In the genomic region with DNA sequence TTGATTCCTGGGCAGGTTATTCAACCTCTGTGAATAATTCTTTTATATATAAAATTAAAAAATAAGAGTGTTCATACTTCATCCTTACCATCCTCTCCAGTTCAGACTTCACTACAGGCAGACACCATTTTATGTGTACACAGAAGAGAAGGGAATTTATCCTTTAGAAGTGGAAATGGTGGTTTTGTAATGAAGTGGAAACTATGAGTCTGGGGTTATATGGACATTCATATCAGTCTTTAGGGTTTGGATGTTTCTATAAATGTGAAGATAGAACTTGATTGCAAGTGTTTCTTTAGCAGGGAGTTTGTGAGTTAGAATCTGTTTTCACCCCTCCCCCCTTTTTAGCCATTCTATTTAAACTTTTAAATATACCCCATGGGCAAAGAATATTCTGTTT, we compare ENCODE assay signal across 9 mouse cellular contexts. TPM values are rescaled to one million over a fixed set of nuclear protein-coding genes. Genes with fewer than 3 reads are reported as not detected.
DNase-seq lines count a peak whose midpoint lies in the region; ATAC-seq and TF ChIP-seq lines count a peak whose summit lies in the region.
"Had no signal": no experiment of that assay in that cellular context is flagged by ENCODE, and none has a peak within 500 bp of the region (broad histone marks: within the 10 kb centered on the region; RNA-seq: fewer than 3 reads in every experiment).

No protein-coding gene starts in this region.

- no peak overlapping the region; the same call in 1 of the 2 replicates for H3K4me3 ChIP-seq in lung, embryonic 14.5 days (ENCODE audit: low read depth, low read length)
- H3K4me3 ChIP-seq in forebrain, embryonic 14.5 days (ENCODE audit: low read depth, low read length), result no peak overlapping the region
- H3K4me3 ChIP-seq in limb, embryonic 12.5 days (replicated peaks), result peak overlapping the region; percentile 96; the same call in 1 of the 2 replicates
- peak overlapping the region; percentile 97; the same call in 1 of the 2 replicates for H3K4me3 ChIP-seq in neural tube, embryonic 14.5 days (ENCODE audit: low read depth, low read length)

- H3K27ac ChIP-seq in lung, embryonic 14.5 days (ENCODE audit: low read depth), result no peak overlapping the region
- no peak overlapping the region for H3K27ac ChIP-seq in forebrain, embryonic 14.5 days (ENCODE audit: low read depth, low read length)
- no peak overlapping the region for H3K27ac ChIP-seq in limb, embryonic 12.5 days
- H3K27ac ChIP-seq in neural tube, embryonic 14.5 days (ENCODE audit: low read depth, low read length), result no peak overlapping the region

- ATAC-seq in lung, embryonic 14.5 days (ENCODE audit: insufficient read depth), result no peak
- no peak for ATAC-seq in forebrain, embryonic 14.5 days
- ATAC-seq in limb, embryonic 12.5 days (ENCODE audit: insufficient number of reproducible peaks, insufficient read depth, low FRiP score, low TSS enrichment, low read depth), result no peak
- no peak for ATAC-seq in neural tube, embryonic 14.5 days (ENCODE audit: low read depth)

- no peaks in the 10 kb centered on the region for H3K36me3 ChIP-seq in lung, embryonic 14.5 days (ENCODE audit: insufficient read depth)
- H3K36me3 ChIP-seq in forebrain, embryonic 14.5 days (ENCODE audit: control insufficient read depth, insufficient read depth, low read length), result no peaks in the 10 kb centered on the region
- peaks cover 5% of the 10 kb centered on the region; the same call in 1 of the 2 replicates for H3K36me3 ChIP-seq in limb, embryonic 12.5 days
- no peaks in the 10 kb centered on the region for H3K36me3 ChIP-seq in neural tube, embryonic 14.5 days (ENCODE audit: control insufficient read depth, insufficient read depth, low read length)

- no peaks in the 10 kb centered on the region for H3K9me3 ChIP-seq in lung, embryonic 14.5 days (ENCODE audit: low read depth, low read length)
- H3K9me3 ChIP-seq in forebrain, embryonic 14.5 days (replicated peaks; ENCODE audit: control insufficient read depth, low read length), result no peaks in the 10 kb centered on the region
- no peaks in the 10 kb centered on the region for H3K9me3 ChIP-seq in limb, embryonic 12.5 days
- H3K9me3 ChIP-seq in neural tube, embryonic 14.5 days (ENCODE audit: control insufficient read depth, low read length), result no peaks in the 10 kb centered on the region

- H3K4me1 ChIP-seq in lung, embryonic 14.5 days (ENCODE audit: insufficient read depth), result peaks cover 7% of the 10 kb centered on the region; the same call in 1 of the 2 replicates
- peaks cover 15% of the 10 kb centered on the region for H3K4me1 ChIP-seq in forebrain, embryonic 14.5 days (ENCODE audit: control insufficient read depth, insufficient read depth, low read length)
- H3K4me1 ChIP-seq in limb, embryonic 12.5 days (replicated peaks), result peaks cover 18% of the 10 kb centered on the region
- peaks cover 16% of the 10 kb centered on the region for H3K4me1 ChIP-seq in neural tube, embryonic 14.5 days (ENCODE audit: control insufficient read depth, insufficient read depth, low read length)

- TF ChIP-seq CTCF in lung, embryonic 14.5 days (IDR thresholded peaks at IDR 0.05; ENCODE audit: low read depth), result no peak

- peak overlapping the region; percentile 70 for H3K4me2 ChIP-seq in lung, embryonic 14.5 days
- peak overlapping the region; percentile 54 for H3K4me2 ChIP-seq in forebrain, embryonic 14.5 days (ENCODE audit: low read length)
- peak overlapping the region; percentile 71 for H3K4me2 ChIP-seq in limb, embryonic 12.5 days
- peak overlapping the region; percentile 79 for H3K4me2 ChIP-seq in neural tube, embryonic 14.5 days (ENCODE audit: low read depth, low read length)

- no peaks in the 10 kb centered on the region for H3K27me3 ChIP-seq in lung, embryonic 14.5 days (ENCODE audit: insufficient read depth, low read length)
- no peaks in the 10 kb centered on the region for H3K27me3 ChIP-seq in forebrain, embryonic 14.5 days (replicated peaks; ENCODE audit: control insufficient read depth, insufficient read depth, low read length)
- H3K27me3 ChIP-seq in limb, embryonic 12.5 days, result no peaks in the 10 kb centered on the region
- H3K27me3 ChIP-seq in neural tube, embryonic 14.5 days (ENCODE audit: control insufficient read depth, insufficient read depth, low read length), result no peaks in the 10 kb centered on the region

- no peak overlapping the region for H3K9ac ChIP-seq in lung, embryonic 14.5 days
- H3K9ac ChIP-seq in forebrain, embryonic 14.5 days (ENCODE audit: low read length), result peak overlapping the region; percentile 89; the same call in 1 of the 2 replicates
- H3K9ac ChIP-seq in limb, embryonic 12.5 days (replicated peaks), result 0 out of 2 replicates have a peak overlapping the region, but pooled peaks have one; percentile 32
- peak overlapping the region; percentile 21; the same call in 1 of the 2 replicates for H3K9ac ChIP-seq in neural tube, embryonic 14.5 days (replicated peaks; ENCODE audit: low read depth, low read length)

- no peak for DNase-seq in lung, embryonic 14.5 days
- DNase-seq in lung, postnatal 36 days, result no peak
- DNase-seq in forebrain, embryonic 14.5 days (ENCODE audit: low spot score), result no peak
- no peak for DNase-seq in right cerebral cortex, postnatal 25 days
- DNase-seq in natural killer cell, adult 2 months (ENCODE audit: low spot score in 2 of 2), result no peak
- DNase-seq in T-cell, adult 2 months (ENCODE audit: low spot score), result no peak
- DNase-seq: cerebellum, postnatal 25 days had no signal

RNA-seq across cellular contexts. Expression of a gene that starts 1.7 kb away (rescaled TPM):
- polyA plus RNA-seq in lung, embryonic 14.5 days (2014; fragmentation: Nextera tagmentation; extraction: Ambion mirVana), result 47.6 and 53.0 TPM in 2 replicates
- 46.3 and 56.2 TPM in 2 replicates for polyA plus RNA-seq in forebrain, embryonic 14.5 days (2014; fragmentation: Nextera tagmentation; extraction: Ambion mirVana)
- 50.1 and 52.0 TPM in 2 replicates for polyA plus RNA-seq in limb, embryonic 12.5 days (2016; fragmentation: Nextera tagmentation; extraction: Ambion mirVana)
- 56.2 and 62.8 TPM in 2 replicates for polyA plus RNA-seq in neural tube, embryonic 14.5 days (2014; fragmentation: Nextera tagmentation; extraction: Ambion mirVana)

RNA-seq across cellular contexts. Expression of a gene that starts 52.7 kb away (rescaled TPM):
- 68.2 and 69.7 TPM in 2 replicates for polyA plus RNA-seq in lung, embryonic 14.5 days (2014; fragmentation: Nextera tagmentation; extraction: Ambion mirVana)
- polyA plus RNA-seq in forebrain, embryonic 14.5 days (2014; fragmentation: Nextera tagmentation; extraction: Ambion mirVana), result 23.1 and 23.5 TPM in 2 replicates
- 53.3 and 53.6 TPM in 2 replicates for polyA plus RNA-seq in limb, embryonic 12.5 days (2016; fragmentation: Nextera tagmentation; extraction: Ambion mirVana)
- polyA plus RNA-seq in neural tube, embryonic 14.5 days (2014; fragmentation: Nextera tagmentation; extraction: Ambion mirVana), result 9.7 and 14.7 TPM in 2 replicates

Comparison
In these comparisons a context has a peak if more than half of its experiments do, and no peak if none do; other contexts are left out.
1. H3K4me3 ChIP-seq: peak in limb, embryonic 12.5 days (single experiment) and neural tube, embryonic 14.5 days (single experiment); none in lung, embryonic 14.5 days (single experiment) and forebrain, embryonic 14.5 days (single experiment).
2. Peak in every context shown above with its lines, with median percentiles within 50 percentile points of each other: H3K4me2 ChIP-seq.